Mouse (Mus musculus): ENCODE measurements at regions not wholly inside any gene's neighbourhood (a gene's known extent, or its start where the extent isn't known, plus 50 kb on each side); places are given as distances from the start of the nearest gene placed in this dataset.
"Not testable (repeated sequence)": the region's sequence is repeated elsewhere in the genome, so short reads cannot be mapped to it uniquely, and the experiment has no call there.

DNA sequence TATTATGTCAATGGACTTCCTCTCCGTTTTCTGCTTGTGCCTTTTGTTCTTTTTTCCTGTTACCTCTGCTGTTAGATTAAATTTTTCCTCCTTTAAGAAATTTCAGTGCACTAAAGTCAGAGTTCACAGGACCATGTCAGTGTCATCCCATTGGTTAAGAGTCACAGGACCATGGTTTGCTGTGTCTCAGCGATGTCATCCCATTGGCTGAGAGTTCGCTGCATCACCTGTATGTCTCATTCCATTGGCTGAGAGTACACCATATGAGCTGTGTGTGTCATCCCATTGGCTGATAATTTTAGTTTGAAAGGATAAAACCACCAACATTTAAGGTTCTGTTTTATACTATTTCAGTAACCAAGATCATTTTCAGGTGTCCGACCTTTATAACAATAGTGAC is 50.7 kb upstream of the Jade1 start:
- no peak for DNase-seq (ENCODE audit: low read depth, low spot score)

DNA sequence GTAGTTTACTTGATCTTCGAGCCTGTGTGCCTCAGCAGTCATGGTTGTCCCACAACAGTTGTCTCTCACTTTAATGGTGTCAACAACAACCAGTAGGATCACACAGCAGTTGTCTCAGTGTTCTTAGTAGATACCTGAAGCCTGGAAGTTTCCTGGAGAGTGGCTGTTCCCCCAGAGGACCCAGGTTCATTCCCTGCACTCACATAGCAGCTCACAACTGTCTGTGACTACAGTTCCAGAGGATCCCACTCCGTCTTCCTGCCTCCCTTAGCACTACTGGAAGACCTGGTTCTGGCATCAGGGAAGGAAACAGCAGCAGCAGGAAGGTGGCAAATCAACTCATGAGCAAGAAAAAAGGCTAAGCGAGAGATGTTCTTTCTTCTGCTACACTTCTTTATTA is 53.4 kb upstream of the Jade1 start:
- no peak for DNase-seq (ENCODE audit: low read depth, low spot score)

DNA sequence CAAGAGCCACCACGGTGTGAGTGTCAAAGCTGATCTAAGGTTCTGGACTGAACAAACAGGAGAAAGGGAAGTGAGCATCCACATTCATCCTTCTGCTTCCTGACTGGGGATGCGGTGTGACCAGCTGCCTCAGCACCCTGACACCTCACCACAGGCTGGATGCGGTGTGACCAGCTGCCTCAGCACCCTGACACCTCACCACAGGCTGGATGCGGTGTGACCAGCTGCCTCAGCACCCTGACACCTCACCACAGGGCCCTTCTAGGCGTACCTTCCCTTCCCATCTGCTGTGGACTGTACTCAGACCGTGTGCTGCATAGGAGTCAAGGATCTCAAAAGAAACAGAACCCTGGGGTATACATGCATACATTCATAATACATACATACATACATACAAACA is 53.9 kb upstream of the Jade1 start:
- DNase-seq (ENCODE audit: low read depth, low spot score) = not testable (repeated sequence)

DNA sequence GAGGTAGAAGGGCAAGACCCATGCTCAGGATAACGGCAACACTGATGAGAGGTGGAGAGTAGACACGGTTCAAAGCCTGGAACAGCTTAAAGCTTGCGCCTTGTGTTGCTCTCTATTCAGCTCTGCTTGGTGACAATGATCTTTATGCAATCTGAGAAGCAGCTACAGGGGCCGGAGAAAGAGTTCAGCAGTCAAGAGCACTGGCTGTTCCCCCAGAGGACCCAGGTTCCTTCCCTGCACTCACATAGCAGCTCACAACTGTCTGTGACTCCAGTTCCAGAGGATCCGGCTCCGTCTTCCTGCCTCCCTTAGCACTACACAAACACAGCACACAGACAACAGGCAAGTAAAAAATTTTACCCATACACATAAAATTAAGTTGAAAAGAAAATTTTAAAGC is 54.4 kb upstream of the Jade1 start:
- no peak for DNase-seq (ENCODE audit: low read depth, low spot score)

DNA sequence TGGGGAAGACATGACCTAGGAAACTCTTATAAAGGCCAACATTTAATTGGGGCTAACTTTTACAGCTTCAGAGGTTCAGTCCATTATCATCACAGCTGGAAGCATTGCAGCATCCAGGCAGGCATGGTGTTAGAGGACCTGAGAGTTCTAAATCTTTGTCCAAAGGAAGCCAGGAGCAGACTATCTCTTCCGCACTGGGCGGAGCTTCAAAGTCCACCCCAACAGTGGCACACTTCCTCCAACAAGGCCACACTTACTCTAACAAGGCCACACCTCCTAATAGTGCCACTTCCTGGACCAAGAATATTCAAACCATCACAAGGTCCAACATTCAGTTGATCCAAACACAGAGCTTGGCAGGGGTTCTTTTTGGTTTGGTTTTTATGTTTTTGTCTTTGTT is 55.9 kb upstream of the Jade1 start:
- DNase-seq (ENCODE audit: low read depth, low spot score) = no peak

DNA sequence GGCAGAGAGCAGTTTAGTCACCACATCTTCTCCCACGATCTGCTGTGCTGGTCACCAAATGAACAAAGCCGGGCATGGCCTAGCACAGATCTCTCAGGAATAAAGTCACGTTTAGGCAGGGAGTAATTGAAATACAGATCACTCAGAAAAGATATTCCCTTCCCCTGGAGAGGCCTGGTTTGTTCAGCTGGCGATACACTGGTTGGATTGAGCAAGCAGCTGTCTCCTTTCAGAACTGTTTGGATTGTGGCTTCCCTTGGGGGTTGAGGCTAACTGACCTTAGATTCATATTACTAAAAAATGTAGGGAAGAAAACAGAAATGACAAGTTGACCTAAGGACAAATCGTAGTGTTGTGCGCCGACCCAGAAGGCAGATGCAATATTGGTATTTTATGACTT is 56.7 kb upstream of the Jade1 start:
- DNase-seq (ENCODE audit: low read depth, low spot score) = no peak

DNA sequence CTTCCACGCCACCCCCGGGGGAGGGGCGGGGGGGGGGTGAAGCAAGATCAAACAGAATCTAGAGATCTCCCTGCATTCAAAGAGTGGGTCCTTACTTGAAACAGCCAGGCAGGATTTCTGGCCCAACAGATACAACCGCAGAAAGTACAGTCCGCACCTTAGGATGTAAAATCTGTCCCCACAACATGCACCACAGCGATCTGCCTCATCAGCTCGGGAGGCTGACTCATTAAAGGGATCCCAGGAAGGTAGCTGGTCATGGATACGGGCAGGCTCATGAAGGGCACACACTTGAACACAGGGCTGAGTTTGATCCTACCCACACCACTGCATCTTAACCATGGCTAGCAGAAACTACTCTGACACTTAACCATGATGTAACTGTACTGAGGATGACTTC is 57.8 kb upstream of the Jade1 start:
- DNase-seq (ENCODE audit: low read depth, low spot score) = no peak

DNA sequence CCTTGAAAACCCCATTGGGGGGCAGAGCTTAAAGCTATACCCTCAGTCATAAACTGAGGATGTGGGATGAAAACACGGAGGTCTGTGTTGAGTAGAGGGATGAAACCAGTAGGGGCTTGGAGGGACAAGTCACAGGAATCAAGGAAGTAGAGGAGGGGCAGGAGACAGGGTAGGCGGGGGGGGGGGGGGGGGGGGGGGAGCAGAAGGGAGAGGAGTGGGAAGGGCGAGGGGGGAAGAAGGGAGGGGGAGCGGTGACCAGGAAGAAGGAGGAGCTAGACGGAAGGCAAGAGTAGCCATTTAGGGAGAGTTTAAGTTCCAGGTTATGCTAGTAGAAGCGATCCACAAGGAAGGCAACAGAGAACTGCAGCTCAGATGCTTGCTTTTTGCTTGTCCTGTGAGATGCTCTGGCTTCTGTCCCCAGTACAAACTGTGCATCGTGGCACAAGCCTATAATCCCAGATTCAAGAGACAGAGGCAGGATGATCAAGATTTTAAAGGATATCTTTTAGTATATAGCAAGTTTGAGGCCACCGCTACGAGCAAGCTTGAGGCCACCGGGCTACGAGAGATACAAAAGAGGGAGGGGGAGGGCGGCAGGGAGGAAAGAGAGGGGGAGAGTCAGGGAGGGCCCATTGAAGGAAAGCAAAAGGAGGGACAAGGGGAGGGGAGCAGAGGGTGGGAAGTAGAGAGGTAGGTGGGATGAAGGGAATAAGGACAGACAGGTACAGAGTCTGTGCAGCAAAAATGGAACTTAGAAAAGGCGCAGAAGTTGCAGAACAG is 58.4 kb upstream of the Jade1 start:
- no peak for DNase-seq (ENCODE audit: low read depth, low spot score)

DNA sequence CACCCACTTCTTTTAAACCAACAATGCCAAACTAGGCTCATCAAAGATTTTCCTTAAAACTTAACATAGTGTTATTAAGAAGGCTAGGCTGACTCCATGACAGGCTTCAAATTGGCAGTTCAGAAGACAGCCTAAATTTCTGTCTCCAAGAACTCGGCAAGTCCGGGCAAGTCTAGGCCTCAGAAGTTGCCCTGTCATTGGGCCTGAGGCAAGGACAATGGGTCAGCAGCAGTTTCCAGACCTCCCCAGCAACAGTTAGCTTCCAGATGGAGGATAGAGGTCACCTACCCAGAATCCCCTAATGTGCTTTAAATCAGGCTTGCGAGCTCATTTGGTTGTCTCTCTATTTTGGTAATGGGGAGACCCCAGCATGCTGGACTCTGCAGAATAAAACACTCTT is 59.6 kb upstream of the Jade1 start:
- no peak for DNase-seq (ENCODE audit: low read depth, low spot score)

DNA sequence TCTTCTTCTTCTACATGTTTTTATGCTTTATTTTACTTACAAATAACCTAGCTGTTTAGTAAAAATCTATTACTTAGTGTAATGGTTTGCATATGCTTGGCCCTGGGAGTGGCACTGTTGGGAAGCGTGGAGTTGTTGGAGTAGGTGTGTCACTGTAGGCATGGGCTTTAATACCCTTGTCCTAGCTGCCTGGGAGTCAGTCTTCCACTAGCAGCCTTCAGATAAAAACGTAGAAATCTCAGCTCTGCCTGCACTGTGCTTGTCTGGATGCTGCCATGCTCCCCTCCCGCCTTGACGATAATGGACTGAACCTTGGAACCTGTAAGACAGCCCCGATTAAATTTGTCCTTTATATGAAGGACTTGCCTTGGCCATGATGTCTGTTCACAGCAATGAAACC is 60.4 kb upstream of the Jade1 start:
- no peak for DNase-seq (ENCODE audit: low read depth, low spot score)

DNA sequence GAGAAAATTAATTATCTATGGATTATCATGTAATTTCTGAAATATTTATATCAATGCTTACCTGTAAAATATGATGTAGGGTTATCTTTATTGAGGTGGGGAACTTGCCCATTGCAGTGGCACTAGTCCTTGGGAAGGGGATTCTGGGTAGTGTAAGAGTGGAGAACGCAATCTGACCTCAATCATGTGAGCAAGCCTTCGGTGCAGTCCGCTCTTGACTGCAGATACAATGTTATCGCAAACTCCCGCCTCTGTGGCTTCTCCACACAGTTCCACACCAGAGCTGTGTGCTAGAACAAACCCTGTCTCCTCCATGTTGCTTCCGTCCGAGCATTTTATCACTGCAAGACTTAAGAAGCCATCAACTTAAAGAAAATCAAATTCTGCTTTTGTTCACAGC is 62.1 kb upstream of the Jade1 start:
- no peak for DNase-seq (ENCODE audit: low read depth, low spot score)

DNA sequence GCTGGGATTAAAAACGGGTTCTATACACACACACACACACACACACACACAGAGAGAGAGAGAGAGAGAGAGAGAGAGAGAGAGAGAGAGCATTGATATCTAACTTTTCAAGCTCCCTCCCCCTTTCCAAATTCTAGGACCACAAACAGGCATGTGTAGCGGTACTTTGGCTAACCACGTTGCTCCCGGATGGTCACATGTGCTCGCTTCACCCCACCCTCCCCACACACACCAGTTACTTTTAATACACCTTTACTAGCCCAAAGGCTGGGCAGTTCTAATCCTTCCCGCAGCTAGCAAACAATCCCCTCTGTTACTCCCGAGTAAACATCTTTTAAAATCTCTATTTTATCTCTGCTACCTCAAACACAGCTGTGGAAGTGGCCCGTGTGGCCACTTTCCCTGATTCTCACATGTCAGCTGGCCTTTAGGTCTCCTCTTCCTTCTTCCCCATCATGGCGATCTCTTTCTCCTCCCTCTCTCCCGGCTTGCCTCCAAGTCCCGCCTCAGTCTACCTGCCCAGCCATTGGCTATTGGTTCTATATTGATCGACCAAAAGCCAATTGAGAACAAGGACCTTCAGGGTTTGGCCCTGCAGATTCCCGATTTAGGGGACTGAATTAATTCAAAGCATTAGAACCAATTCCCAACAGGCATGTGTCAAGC is 62.7 kb upstream of the Jade1 start:
- DNase-seq (ENCODE audit: low read depth, low spot score) = no peak

DNA sequence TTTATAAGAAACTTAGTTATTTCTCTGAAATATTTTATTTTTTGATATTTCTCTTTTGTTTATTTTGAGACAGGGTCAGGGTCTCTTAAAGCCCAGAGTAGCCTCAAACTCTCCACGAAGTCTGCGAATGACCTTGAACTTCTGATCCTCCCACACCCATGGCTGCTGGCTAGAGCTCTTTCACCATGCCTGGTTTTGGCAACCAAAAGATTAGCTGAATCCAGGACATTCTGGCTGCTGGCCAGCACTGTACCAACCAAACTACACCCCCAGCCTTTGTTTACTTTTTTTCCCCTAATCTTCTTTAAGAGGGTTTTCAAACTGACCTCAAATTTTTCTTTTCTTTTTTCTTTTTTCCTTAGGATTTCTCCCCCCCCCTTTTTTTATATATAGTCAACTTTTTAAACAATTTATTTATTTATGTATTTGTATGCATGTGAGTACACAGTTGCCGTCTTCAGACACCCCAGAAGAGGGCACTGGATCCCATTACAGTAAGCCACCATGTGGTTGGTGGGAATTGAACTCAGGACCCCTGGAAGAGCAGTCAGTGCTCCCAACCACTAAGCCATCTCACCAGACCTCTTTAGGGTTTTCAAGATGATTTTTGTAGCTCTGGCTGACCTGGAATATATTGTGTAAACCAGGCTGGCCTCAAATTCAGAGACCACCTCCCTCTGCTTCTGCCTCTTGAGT is 63.4 kb upstream of the Jade1 start:
- no peak for DNase-seq (ENCODE audit: low read depth, low spot score)

DNA sequence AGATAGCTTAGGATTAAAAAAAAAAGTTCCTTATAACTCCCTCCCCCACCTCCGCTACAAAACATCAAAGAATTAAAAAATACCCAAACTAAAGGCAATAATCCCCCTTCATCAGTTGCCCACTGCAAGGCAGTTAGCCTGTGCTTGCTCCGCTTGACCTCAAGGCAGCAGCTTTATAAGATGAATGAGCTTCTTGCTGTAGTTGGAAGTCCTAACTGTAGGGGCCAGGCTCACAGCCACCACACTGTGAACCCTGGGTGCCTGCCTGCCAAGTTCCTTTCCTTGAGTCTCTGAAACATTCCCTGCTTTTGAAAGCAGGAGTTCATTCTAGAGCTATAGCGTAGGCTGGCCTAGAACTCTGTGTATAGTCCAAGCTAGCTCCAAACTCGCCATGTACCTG is 64.3 kb upstream of the Jade1 start:
- no peak for DNase-seq (ENCODE audit: low read depth, low spot score)

DNA sequence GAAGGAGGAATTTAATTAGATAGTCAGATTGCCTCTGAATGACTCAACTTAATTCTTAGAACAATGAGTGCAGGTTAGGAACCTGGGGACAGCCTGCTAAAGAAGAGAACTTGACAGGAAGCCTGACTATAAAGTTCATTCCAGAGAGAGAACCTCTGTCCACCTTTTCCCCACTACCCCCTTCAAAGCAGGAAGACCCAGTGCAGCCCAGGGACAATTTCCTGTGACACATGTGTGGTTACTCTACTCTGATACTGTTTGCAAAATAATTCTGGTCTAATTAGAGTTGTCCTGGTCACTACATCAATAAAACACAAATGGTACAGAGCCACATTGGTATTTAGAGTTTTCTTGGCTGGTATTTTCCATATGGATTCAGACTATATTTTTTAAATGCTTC is 65.5 kb upstream of the Jade1 start:
- no peak for DNase-seq (ENCODE audit: low read depth, low spot score)

DNA sequence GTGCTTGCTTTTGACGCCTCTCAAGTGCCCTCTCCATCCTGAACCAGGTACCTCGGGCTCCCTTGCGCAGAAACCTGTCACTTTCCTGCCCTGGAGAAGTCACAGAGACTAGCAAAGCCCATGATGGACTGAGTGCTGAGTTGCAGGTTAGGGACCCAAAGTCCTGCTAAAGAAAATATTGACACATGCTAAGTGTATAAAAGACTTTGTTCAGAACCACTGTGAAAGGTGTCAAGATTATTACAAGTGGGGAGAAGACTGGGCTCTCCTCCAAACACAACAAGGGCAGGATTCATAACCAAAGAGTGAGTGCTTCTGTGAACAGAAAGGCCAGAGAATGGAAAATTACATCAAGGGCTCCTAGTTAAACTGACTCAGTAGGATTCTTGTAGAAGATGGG is 66.0 kb upstream of the Jade1 start:
- DNase-seq (ENCODE audit: low read depth, low spot score) = no peak

DNA sequence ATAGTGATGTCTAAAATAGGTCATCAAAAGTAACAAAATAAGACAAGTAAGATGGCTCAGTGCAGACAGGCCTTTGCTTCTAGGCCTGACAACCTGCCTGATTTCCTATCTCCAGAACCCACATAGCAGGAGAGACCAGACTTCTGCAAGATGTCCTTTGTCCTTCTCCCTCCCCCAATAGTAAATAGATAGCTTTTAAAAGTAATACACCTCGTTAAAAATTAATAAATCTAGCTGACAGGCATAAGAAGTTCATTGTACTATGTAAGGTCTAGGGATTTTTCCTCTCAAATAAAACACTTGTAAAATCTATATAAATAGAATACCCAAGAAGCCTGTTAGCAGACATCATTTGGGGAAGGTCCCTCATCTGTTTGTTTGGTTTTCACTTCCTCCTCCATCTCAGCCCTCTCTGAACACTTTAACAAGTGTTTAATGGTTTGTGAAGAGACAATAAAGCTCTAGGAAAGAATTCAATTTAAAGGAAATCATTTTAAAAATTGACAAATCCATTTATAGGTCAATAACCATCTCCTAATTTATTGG is 67.2 kb upstream of the Jade1 start:
- DNase-seq (ENCODE audit: low read depth, low spot score) = no peak

DNA sequence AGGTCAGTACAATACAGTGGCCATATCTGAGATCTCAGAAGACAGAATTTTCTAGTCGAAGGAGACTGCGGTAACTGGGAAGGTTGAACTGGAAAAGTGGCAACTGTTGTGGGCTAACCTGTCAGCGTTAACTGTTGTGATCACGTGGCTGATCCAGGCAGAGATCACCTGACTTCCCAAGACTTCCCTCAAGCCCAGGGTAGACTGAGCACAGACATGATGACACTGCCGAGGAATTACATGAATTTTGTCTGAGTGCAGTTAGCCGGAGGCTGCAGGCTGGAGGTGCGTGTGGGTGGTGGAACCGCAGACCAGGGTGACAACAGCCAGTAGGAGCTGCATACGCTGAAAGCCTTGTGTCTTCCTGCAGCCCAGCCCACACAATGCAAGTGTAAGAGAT is 70.6 kb upstream of the Jade1 start:
- no peak for DNase-seq (ENCODE audit: low read depth, low spot score)

DNA sequence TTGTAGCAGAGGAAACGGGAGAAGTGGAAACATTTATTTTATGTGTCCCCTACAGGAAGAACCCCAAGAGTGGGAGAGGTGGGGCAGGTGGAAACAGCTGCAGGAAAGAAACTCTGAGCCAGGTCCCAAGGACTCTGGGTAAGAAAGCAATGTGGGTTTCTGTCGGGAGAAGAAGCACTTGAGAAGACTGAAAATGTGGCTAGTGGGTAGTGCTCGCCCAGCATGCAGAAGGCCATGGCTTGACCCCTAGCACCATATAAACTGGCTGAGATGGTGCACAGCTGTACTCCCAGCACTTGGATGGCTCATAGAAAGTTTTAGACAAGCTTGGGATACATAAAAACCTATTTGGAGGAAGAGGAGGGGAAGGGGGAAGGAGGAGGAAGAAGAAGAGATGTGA is 71.9 kb upstream of the Jade1 start:
- DNase-seq (ENCODE audit: low read depth, low spot score) = no peak

DNA sequence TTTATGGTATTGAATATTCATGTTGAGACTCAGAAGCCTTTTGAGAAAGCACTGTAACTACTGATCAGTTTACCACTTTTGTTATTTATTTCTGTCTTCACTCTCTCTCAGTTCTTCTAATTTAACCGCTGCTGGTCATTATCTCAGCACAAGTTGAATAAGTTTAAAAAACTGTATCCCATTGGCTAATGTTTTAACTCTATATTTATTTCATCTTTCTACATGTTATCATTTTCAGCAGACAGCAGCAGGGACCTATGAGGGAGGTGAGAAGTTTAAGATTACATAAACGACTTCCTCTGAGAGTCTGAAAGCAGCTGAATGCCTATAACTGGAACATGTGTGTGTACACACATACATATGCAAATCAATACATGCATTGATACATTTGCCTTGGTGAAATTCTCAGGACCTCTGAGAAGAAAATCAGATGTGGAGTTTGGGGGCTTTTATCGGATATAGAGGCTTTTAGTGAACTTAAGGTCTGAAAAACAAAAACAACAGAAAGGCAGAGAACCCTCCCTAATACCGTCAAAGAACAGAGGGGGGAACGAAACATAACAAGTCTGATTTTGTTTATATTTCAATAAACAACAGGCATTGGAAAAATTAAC is 72.5 kb upstream of the Jade1 start:
- no peak for DNase-seq (ENCODE audit: low read depth, low spot score)

DNA sequence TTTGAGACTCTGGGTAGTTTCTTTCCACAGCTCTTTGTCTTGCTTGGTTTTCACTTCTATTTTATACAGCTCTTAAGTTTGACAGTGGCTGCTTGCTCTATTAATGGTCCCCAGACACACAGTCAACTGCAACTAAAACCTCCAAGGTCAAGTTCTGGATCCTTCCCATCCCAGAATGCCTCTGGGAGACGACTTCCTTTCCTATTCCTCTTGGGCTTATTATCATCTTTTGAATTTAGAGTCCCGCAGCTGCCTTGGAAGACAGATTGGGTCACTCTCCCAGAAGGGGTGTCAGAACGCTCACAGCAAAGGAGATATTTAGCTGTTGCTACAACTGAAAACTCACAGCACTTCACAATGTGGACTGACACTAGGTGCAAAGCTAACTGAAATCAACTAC is 75.3 kb upstream of the Jade1 start:
- DNase-seq (ENCODE audit: low read depth, low spot score) = no peak

DNA sequence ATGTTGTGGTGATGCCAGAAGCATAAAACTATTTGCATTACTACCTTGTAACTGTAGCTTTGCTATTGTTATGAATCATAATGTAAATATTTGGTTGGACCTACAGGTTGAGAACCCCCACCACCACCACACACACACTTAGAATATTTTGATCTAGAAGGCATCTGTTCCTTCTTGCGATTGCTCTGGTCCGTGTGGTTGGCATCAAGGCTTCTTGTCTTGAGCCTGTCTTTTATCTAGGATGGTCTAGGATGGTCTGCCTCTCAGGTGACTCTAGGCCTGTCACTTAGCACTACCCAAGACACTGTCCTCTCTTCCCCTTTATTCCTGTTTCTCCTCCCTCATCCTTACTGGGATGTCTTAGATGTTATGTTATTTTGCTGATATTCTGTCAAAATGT is 76.6 kb upstream of the Jade1 start:
- no peak for DNase-seq (ENCODE audit: low read depth, low spot score)

Data from c-Kit-negative CD71-positive TER-119-positive erythroid progenitor cells, embryonic 14.5 days (primary cell).